Mouse (Mus musculus) MEL (cell line): ENCODE results near the gene Rhot2. TPM values are rescaled to one million over a fixed set of nuclear protein-coding genes. Genes with fewer than 3 reads are reported as not detected.
A peak's percentile ranks its signal among the peaks of the same experiment; 100 is the strongest.

Experiments used
- DNase-seq: peaks from one replicate; pipeline ENCODE4 v3.0.0; 2011; ENCODE audit warnings: low read depth, low spot score
- H3K27ac ChIP-seq: 2 replicates; pipeline ENCODE4 v1.5.1; 2012; ENCODE audit warnings: low read depth, mild to moderate bottlenecking, control low read depth, low read length, moderate library complexity; ENCODE audit not compliant: control insufficient read depth
- H3K27me3 ChIP-seq, 2 experiments: fragments of 150-350 bp in 1 of 2; sonication (generic) in 1 of 2; 2 replicates each; pipeline ENCODE4 v1.6.1; 2012; ENCODE audit warnings: low read length in 2 of 2, mild to moderate bottlenecking in 2 of 2, improper control_type of control experiment in 1 of 2, moderate library complexity in 1 of 2; ENCODE audit not compliant: insufficient read depth in 2 of 2, control insufficient read depth in 1 of 2
- H3K36me3 ChIP-seq, 2 experiments: 2 replicates each; pipeline ENCODE4 v1.6.1; 2012 to 2014; ENCODE audit warnings: low read length in 2 of 2, improper control_type of control experiment in 1 of 2, inconsistent platforms in 1 of 2, mild to moderate bottlenecking in 1 of 2; ENCODE audit not compliant: insufficient read depth in 2 of 2, control insufficient read depth in 1 of 2
- H3K4me1 ChIP-seq, 2 experiments: fragments of 150-350 bp in 1 of 2; sonication (generic) in 1 of 2; 2 replicates each; pipeline ENCODE4 v1.6.1; 2012; ENCODE audit warnings: low read length in 2 of 2, improper control_type of control experiment in 1 of 2, mild to moderate bottlenecking in 1 of 2; ENCODE audit not compliant: insufficient read depth in 2 of 2, control insufficient read depth in 1 of 2
- H3K4me3 ChIP-seq, 2 experiments: fragments of 150-350 bp in 1 of 2; sonication (generic) in 1 of 2; 2 replicates each; pipeline ENCODE4 v1.5.1; 2012; ENCODE audit warnings: low read depth in 2 of 2, low read length in 2 of 2, mild to moderate bottlenecking in 2 of 2, moderate library complexity in 2 of 2, control low read depth in 1 of 2, improper control_type of control experiment in 1 of 2; ENCODE audit not compliant: control insufficient read depth in 1 of 2, insufficient read depth in 1 of 2
- H3K79me2 ChIP-seq: 2 replicates; pipeline ENCODE4 v1.6.1; 2012; ENCODE audit warnings: mild to moderate bottlenecking, low read length, moderate library complexity; ENCODE audit not compliant: control insufficient read depth, poor library complexity, insufficient read depth
- H3K9ac ChIP-seq: 2 replicates; pipeline ENCODE4 v1.6.1; 2012; ENCODE audit warnings: low read depth, mild to moderate bottlenecking, control low read depth, low read length, moderate library complexity; ENCODE audit not compliant: control insufficient read depth, poor library complexity, severe bottlenecking
- H3K9me3 ChIP-seq: fragments of 150-350 bp; sonication (generic); replicated peaks from 2 replicates; pipeline ENCODE4 v1.6.1; 2012; ENCODE audit warnings: mild to moderate bottlenecking, low read length, improper control_type of control experiment, moderate library complexity; ENCODE audit not compliant: insufficient read depth
- BHLHE40 ChIP-seq: IDR thresholded peaks from 2 replicates; pipeline ENCODE4 v1.6.1; 2012; ENCODE audit warnings: low read depth, mild to moderate bottlenecking, inconsistent platforms, low read length, improper control_type of control experiment, borderline replicate concordance
- CHD1 ChIP-seq: IDR thresholded peaks from 2 replicates; pipeline ENCODE4 v1.6.1; 2012; ENCODE audit warnings: low read depth, mild to moderate bottlenecking, inconsistent platforms, low read length, improper control_type of control experiment
- CTCF ChIP-seq, 3 experiments: IDR thresholded peaks in 2 of 3; conservative IDR thresholded peaks in 1 of 3; 2 replicates each; pipeline ENCODE4 v1.5.1; 2011 to 2012; ENCODE audit warnings: low read length in 3 of 3, low read depth in 2 of 3, mild to moderate bottlenecking in 2 of 3, improper control_type of control experiment in 1 of 3, inconsistent platforms in 1 of 3, mixed read lengths in 1 of 3, moderate library complexity in 1 of 3; ENCODE audit not compliant: control insufficient read depth in 1 of 3, insufficient read depth in 1 of 3, poor library complexity in 1 of 3, severe bottlenecking in 1 of 3
- EP300 ChIP-seq, 2 experiments: IDR thresholded peaks; 2 replicates each; pipeline ENCODE4 v1.6.1; 2011; ENCODE audit warnings: improper control_type of control experiment in 2 of 2, low read length in 2 of 2, low read depth in 1 of 2, mild to moderate bottlenecking in 1 of 2
- ETS1 ChIP-seq: IDR thresholded peaks from 2 replicates; pipeline ENCODE4 v1.6.1; 2012; ENCODE audit warnings: low read depth, mild to moderate bottlenecking, inconsistent platforms, low read length, improper control_type of control experiment, moderate library complexity
- GABPA ChIP-seq: IDR thresholded peaks from 2 replicates; pipeline ENCODE4 v1.6.1; 2012; ENCODE audit warnings: low read depth, mild to moderate bottlenecking, inconsistent platforms, low read length, improper control_type of control experiment, moderate library complexity
- GATA1 ChIP-seq: IDR thresholded peaks from 2 replicates; pipeline ENCODE4 v1.6.1; 2011; ENCODE audit warnings: low read depth, low read length, improper control_type of control experiment
- JUND ChIP-seq: IDR thresholded peaks from 2 replicates; pipeline ENCODE4 v1.6.1; 2011; ENCODE audit warnings: low read depth, mild to moderate bottlenecking, improper control_type of control experiment, low read length
- KAT2A ChIP-seq: conservative IDR thresholded peaks from 2 replicates; pipeline ENCODE4 v1.6.1; 2012; ENCODE audit warnings: low read depth, low read length, improper control_type of control experiment, inconsistent platforms
- MAFK ChIP-seq: IDR thresholded peaks from 2 replicates; pipeline ENCODE4 v1.6.1; 2011; ENCODE audit warnings: low read depth, mild to moderate bottlenecking, low read length, improper control_type of control experiment, borderline replicate concordance
- MAX ChIP-seq: IDR thresholded peaks from 2 replicates; pipeline ENCODE4 v1.6.1; 2011; ENCODE audit warnings: low read length, improper control_type of control experiment
- MAZ ChIP-seq: IDR thresholded peaks from 2 replicates; pipeline ENCODE4 v1.6.1; 2012; ENCODE audit warnings: low read depth, mild to moderate bottlenecking, inconsistent platforms, low read length, improper control_type of control experiment
- MEF2A ChIP-seq: IDR thresholded peaks from 2 replicates; pipeline ENCODE4 v1.6.1; 2014; ENCODE audit warnings: low read depth, mild to moderate bottlenecking, inconsistent platforms, low read length, improper control_type of control experiment; ENCODE audit not compliant: poor library complexity, insufficient replicate concordance, severe bottlenecking; ENCODE audit errors: extremely low read depth
- MXI1 ChIP-seq: IDR thresholded peaks from 2 replicates; pipeline ENCODE4 v1.6.1; 2011; ENCODE audit warnings: mild to moderate bottlenecking, low read depth, low read length, improper control_type of control experiment
- MYB ChIP-seq: IDR thresholded peaks from 2 replicates; pipeline ENCODE4 v1.6.1; 2011; ENCODE audit warnings: mild to moderate bottlenecking, low read depth, low read length, improper control_type of control experiment
- MYC ChIP-seq: IDR thresholded peaks from 2 replicates; pipeline ENCODE4 v1.6.1; 2011; ENCODE audit warnings: low read depth, mild to moderate bottlenecking, low read length, improper control_type of control experiment, moderate library complexity
- NRF1 ChIP-seq: IDR thresholded peaks from 2 replicates; pipeline ENCODE4 v1.6.1; 2014; ENCODE audit warnings: low read depth, mild to moderate bottlenecking, inconsistent platforms, low read length, improper control_type of control experiment, moderate library complexity; ENCODE audit not compliant: poor library complexity, insufficient read depth, severe bottlenecking
- POLR2AphosphoS2 ChIP-seq: IDR thresholded peaks from 2 replicates; pipeline ENCODE4 v1.6.1; 2011; ENCODE audit warnings: low read length, improper control_type of control experiment
- POLR2AphosphoS5 ChIP-seq: IDR thresholded peaks from 2 replicates; pipeline ENCODE4 v1.6.1; 2012; ENCODE audit warnings: low read depth, borderline replicate concordance, mild to moderate bottlenecking, inconsistent platforms, low read length, moderate library complexity, mixed read lengths
- SIN3A ChIP-seq: IDR thresholded peaks from 2 replicates; pipeline ENCODE4 v1.6.1; 2012; ENCODE audit warnings: low read length, improper control_type of control experiment, inconsistent platforms
- SMC3 ChIP-seq: IDR thresholded peaks from 2 replicates; pipeline ENCODE4 v1.6.1; 2011; ENCODE audit warnings: low read depth, low read length, improper control_type of control experiment
- TAL1 ChIP-seq: IDR thresholded peaks from 2 replicates; pipeline ENCODE4 v1.6.1; 2012; ENCODE audit warnings: mild to moderate bottlenecking, inconsistent platforms, low read length, moderate library complexity, mixed read lengths
- TBP ChIP-seq: IDR thresholded peaks from 2 replicates; pipeline ENCODE4 v1.8.0; 2011; ENCODE audit warnings: low read depth, low read length, improper control_type of control experiment
- TCF12 ChIP-seq: IDR thresholded peaks from 2 replicates; pipeline ENCODE4 v1.6.1; 2014; ENCODE audit warnings: low read depth, mild to moderate bottlenecking, inconsistent platforms, low read length, improper control_type of control experiment, moderate library complexity
- UBTF ChIP-seq: IDR thresholded peaks from 2 replicates; pipeline ENCODE4 v1.6.1; 2012; ENCODE audit warnings: low read depth, mild to moderate bottlenecking, inconsistent platforms, low read length, improper control_type of control experiment, moderate library complexity, borderline replicate concordance; ENCODE audit not compliant: insufficient read depth
- USF1 ChIP-seq: IDR thresholded peaks from 2 replicates; pipeline ENCODE4 v1.6.1; 2014; ENCODE audit warnings: low read depth, mild to moderate bottlenecking, inconsistent platforms, low read length, improper control_type of control experiment, moderate library complexity
- USF2 ChIP-seq, 2 experiments: IDR thresholded peaks; 2 replicates each; pipeline ENCODE4 v1.6.1; 2011 to 2012; ENCODE audit warnings: improper control_type of control experiment in 2 of 2, low read length in 2 of 2, borderline replicate concordance in 1 of 2, inconsistent platforms in 1 of 2, low read depth in 1 of 2, mild to moderate bottlenecking in 1 of 2; ENCODE audit not compliant: insufficient read depth in 1 of 2
- ZMIZ1 ChIP-seq: IDR thresholded peaks from 2 replicates; pipeline ENCODE4 v1.6.1; 2012; ENCODE audit warnings: low read depth, mild to moderate bottlenecking, inconsistent platforms, low read length, improper control_type of control experiment, moderate library complexity
- polyA plus RNA-seq, 2 experiments: library from polyadenylated mRNA; stranded (reverse) in 1 of 2; unstranded in 1 of 2; fragments of >175 nt in 1 of 2; fragments of >200 nt in 1 of 2; gene quantifications; 2 replicates each; pipeline versions ENCODE4 v1.2.1 to v1.2.4; 2012; ENCODE audit warnings: low replicate concordance in 2 of 2, low read depth in 1 of 2; ENCODE audit not compliant: insufficient read length in 2 of 2, insufficient read depth in 1 of 2, missing spikeins in 1 of 2
- total RNA-seq: library from RNA; depleted of rRNA; stranded (reverse); fragments of 300-350 nt; gene quantifications from 2 replicates; pipeline ENCODE4 v1.2.3, GENCODE M21; 2012

Gene Rhot2
- total and polyA plus RNA-seq, 3 experiments, result 29.1 to 54.5 TPM; not detected in 1

- TF ChIP-seq MAZ (peak; percentile 25; the same call in 1 of the 2 replicates), MXI1 (peak; percentile 89), GABPA (no peak), USF2 (IDR thresholded peaks at IDR 0.05; ENCODE audit: borderline replicate concordance in 1 of 2, insufficient read depth in 1 of 2, low read depth in 1 of 2, low read length in 2 of 2) (peak in 1 of 2 experiments; percentile 83; a peak in 2 of 4 replicates), POLR2AphosphoS5 (no peak), EP300 (IDR thresholded peaks at IDR 0.05; ENCODE audit: low read depth in 1 of 2, low read length in 2 of 2) (no peak), TBP (no peak), CTCF (IDR thresholded peaks at IDR 0.05 in 2 of 3, conservative IDR thresholded peaks at IDR 0.05 in 1 of 3; ENCODE audit: control insufficient read depth in 1 of 3, insufficient read depth in 1 of 3, low read depth in 2 of 3, low read length in 3 of 3, poor library complexity in 1 of 3, severe bottlenecking in 1 of 3) (0 out of 6 replicates have a peak, but pooled peaks of 1 of the 3 experiments have one; percentile 8), ZMIZ1 (peak; percentile 84)
- TF ChIP-seq, all 39 proteins: peak for 19
These were observed 12.0 kb downstream of the Rhot2 start (continued) for GRCm38 (mm10) chr17:25832436-25833290.

GRCm38 (mm10) chr17:25831451-25832281 is 13.0 kb downstream of the Rhot2 start:
- DNase-seq, result peak; percentile 56
- Histone ChIP-seq H3K27ac (peak overlapping the region; percentile 82), H3K36me3 (peaks cover 0 to 13% of the 10 kb centered on the region in 2 experiments; a peak in 2 of 4 replicates)
- no peak for TF ChIP-seq SIN3A
- TF ChIP-seq MYC, result no peak
- TF ChIP-seq CHD1, result no peak
- no peak for TF ChIP-seq USF2 (IDR thresholded peaks at IDR 0.05; ENCODE audit: borderline replicate concordance in 1 of 2, insufficient read depth in 1 of 2, low read depth in 1 of 2, low read length in 2 of 2)
- TF ChIP-seq JUND, result no peak
- TF ChIP-seq GATA1, result no peak
- TF ChIP-seq TCF12, result no peak
- TF ChIP-seq BHLHE40, result no peak
- no peak for TF ChIP-seq TAL1
- TF ChIP-seq NRF1, result no peak
- TF ChIP-seq UBTF, result no peak
- no peak for TF ChIP-seq MXI1
- peak; percentile 59; the same call in 1 of the 2 replicates for TF ChIP-seq POLR2AphosphoS5
- no peak for TF ChIP-seq KAT2A
- TF ChIP-seq MAX, result no peak
- TF ChIP-seq MYB, result 0 out of 2 replicates have a peak, but pooled peaks have one; percentile 14
- no peak for TF ChIP-seq CTCF (IDR thresholded peaks at IDR 0.05 in 2 of 3, conservative IDR thresholded peaks at IDR 0.05 in 1 of 3; ENCODE audit: control insufficient read depth in 1 of 3, insufficient read depth in 1 of 3, low read depth in 2 of 3, low read length in 3 of 3, poor library complexity in 1 of 3, severe bottlenecking in 1 of 3)
- no peak for TF ChIP-seq ETS1
- no peak for TF ChIP-seq MEF2A
- TF ChIP-seq POLR2AphosphoS2, result peak; percentile 55; the same call in 1 of the 2 replicates
- TF ChIP-seq USF1, result no peak
- no peak for TF ChIP-seq MAFK
- no peak for TF ChIP-seq GABPA
- no peak for TF ChIP-seq SMC3

More at GRCm38 (mm10) chr17:25831451-25832281, 13.0 kb downstream of the Rhot2 start:
- H3K4me3 ChIP-seq, result peak overlapping the region; percentile 80
- H3K9ac ChIP-seq, result peak overlapping the region; percentile 94
- H3K79me2 ChIP-seq, result peaks cover 54% of the 10 kb centered on the region
- H3K9me3 ChIP-seq, result no peaks in the 10 kb centered on the region
- no peaks in the 10 kb centered on the region for H3K27me3 ChIP-seq
- peaks cover 2 to 37% of the 10 kb centered on the region in 2 experiments; a peak in 3 of 4 replicates for H3K4me1 ChIP-seq
